Mouse (Mus musculus) forebrain, embryonic 13.5 days (tissue): ENCODE results near the gene Krtap14. TPM values are rescaled to one million over a fixed set of nuclear protein-coding genes. Genes with fewer than 3 reads are reported as not detected.

ENCODE experiments used
- ATAC-seq: fragments of 200-750 bp; cut with Nextera tagmentation; 2 replicates; pipeline ENCODE4 v1.8.0; 2017
- H3K27ac ChIP-seq: fragments of 300-500 bp; sonication (generic); 2 replicates; pipeline ENCODE4 v1.5.1; 2015; ENCODE audit warnings: inconsistent platforms, mild to moderate bottlenecking, moderate library complexity
- H3K27me3 ChIP-seq: fragments of 300-500 bp; sonication (generic); 2 replicates; pipeline ENCODE4 v1.6.1; 2015; ENCODE audit warnings: mild to moderate bottlenecking, inconsistent platforms
- H3K36me3 ChIP-seq: fragments of 300-500 bp; sonication (generic); 2 replicates; pipeline ENCODE4 v1.6.1; 2015; ENCODE audit warnings: mild to moderate bottlenecking, inconsistent platforms; ENCODE audit not compliant: poor library complexity, severe bottlenecking
- H3K4me1 ChIP-seq: fragments of 300-500 bp; sonication (generic); 2 replicates; pipeline ENCODE4 v1.6.1; 2015; ENCODE audit warnings: inconsistent platforms
- H3K4me2 ChIP-seq: fragments of 300-500 bp; sonication (generic); 2 replicates; pipeline ENCODE4 v1.6.1; 2015; ENCODE audit warnings: inconsistent platforms, mild to moderate bottlenecking, moderate library complexity
- H3K4me3 ChIP-seq: fragments of 300-500 bp; sonication (generic); 2 replicates; pipeline ENCODE4 v1.5.1; 2015; ENCODE audit warnings: mild to moderate bottlenecking, inconsistent platforms
- H3K9ac ChIP-seq: fragments of 300-500 bp; sonication (generic); 2 replicates; pipeline ENCODE4 v1.6.1; 2015; ENCODE audit warnings: mild to moderate bottlenecking, inconsistent platforms
- H3K9me3 ChIP-seq: fragments of 300-500 bp; sonication (generic); replicated peaks from 2 replicates; pipeline ENCODE4 v1.6.1; 2016; ENCODE audit warnings: inconsistent platforms
- WGBS: fragments of 180-500 bp; shearing (Covaris S2); methylation state at CpG from one replicate; pipeline ENCODE4 v1.1.7; 2015; 5-methylcytosine and 5-hydroxymethylcytosine counted together
- polyA plus RNA-seq: library from polyadenylated mRNA; unstranded; fragments of >200 nt; fragmentation: Nextera tagmentation; extraction: Ambion mirVana; gene quantifications from 2 replicates; pipeline ENCODE4 v1.2.1, GENCODE M21; 2015

Krtap14 gene
- polyA plus RNA-seq, 1 experiment from 2014 or later = not detected

DNA sequence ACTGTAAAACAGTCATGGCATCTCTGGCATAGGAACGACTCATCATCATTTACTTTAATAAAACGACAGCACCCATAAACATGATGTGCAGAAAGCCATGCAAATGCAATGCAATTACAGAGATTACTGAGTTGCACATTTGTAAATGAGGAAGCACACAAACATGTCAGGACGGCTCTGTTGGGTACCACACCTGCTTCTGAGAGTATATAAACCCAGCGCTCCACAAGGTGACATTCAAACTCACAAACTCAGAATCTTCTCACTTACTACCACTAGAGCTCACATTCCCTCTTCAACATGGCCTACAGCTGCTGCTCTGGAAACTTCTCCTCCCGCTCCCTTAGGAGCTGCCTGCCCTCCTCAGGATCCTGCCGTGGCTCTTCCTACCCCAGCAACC, 48.3 kb downstream of the Krtap14 start, which contains the start of gene Gm5965:
Gene Gm5965, plus strand, starts transcription at position 301 of the 400 bp plus-strand sequence.
- no peaks in the 10 kb centered on the region for H3K36me3 ChIP-seq
- no peak within 1 kb of the TSS for H3K4me3 ChIP-seq
- no peak within 1 kb of the TSS for H3K9ac ChIP-seq
- no peaks in the 10 kb centered on the region for H3K9me3 ChIP-seq
- no peak within 1 kb of the TSS for H3K4me2 ChIP-seq
- H3K4me1 ChIP-seq = no peaks in the 10 kb centered on the region
- ATAC-seq = no peak
- 93% methylated on average over 6 of the region's 6 CpGs for WGBS
- no peaks in the 10 kb centered on the region for H3K27me3 ChIP-seq
- H3K27ac ChIP-seq = no peak within 1 kb of the TSS

DNA sequence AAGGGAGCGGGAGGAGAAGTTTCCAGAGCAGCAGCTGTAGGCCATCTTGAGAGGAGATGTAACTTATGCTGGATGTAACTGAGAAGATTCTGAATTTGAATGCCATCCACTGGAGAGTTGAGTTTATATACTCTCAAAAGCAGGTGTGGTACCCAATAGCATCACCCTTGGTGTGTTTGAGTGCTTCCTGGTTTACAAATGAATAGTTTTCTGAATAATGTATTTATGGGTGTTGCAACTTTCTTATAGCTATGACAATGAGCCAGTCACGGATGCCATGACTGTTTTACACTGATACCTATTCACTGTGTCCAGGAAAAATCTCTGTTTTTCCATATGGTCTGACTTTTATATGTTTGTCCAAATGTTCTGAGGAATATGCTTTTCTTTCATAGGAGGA, 51.8 kb downstream of the Krtap14 start, which contains the start of gene 2310057N15Rik:
Gene 2310057N15Rik, minus strand, starts transcription at position 101 of the 400 bp plus-strand sequence.
- no peaks in the 10 kb centered on the region for H3K9me3 ChIP-seq
- H3K36me3 ChIP-seq = no peaks in the 10 kb centered on the region
- WGBS = 85% methylated on average over 2 of the region's 2 CpGs
- H3K4me1 ChIP-seq = no peaks in the 10 kb centered on the region
- ATAC-seq = no peak
- H3K27ac ChIP-seq = no peak within 1 kb of the TSS
- H3K4me3 ChIP-seq = no peak within 1 kb of the TSS
- no peaks in the 10 kb centered on the region for H3K27me3 ChIP-seq
- H3K9ac ChIP-seq = no peak within 1 kb of the TSS
- H3K4me2 ChIP-seq = no peak within 1 kb of the TSS

Other genes with a start within 250 kb of the Krtap14 start
- gene Krtap24-1, start 213.9 kb downstream of the Krtap14 start, polyA plus RNA-seq = not detected in 2 replicates
- not detected in 2 replicates for gene 2310079G19Rik, start 198.5 kb downstream of the Krtap14 start, polyA plus RNA-seq
- not detected in 2 replicates for gene Krtap26-1, start 178.3 kb downstream of the Krtap14 start, polyA plus RNA-seq
- not detected in 2 replicates for gene Krtap27-1, start 154.5 kb downstream of the Krtap14 start, polyA plus RNA-seq
- not detected in 2 replicates for gene 2310061N02Rik, start 118.2 kb downstream of the Krtap14 start, polyA plus RNA-seq
- gene Krtap13-1, start 97.3 kb downstream of the Krtap14 start, polyA plus RNA-seq = not detected in 2 replicates
- not detected in 2 replicates for gene Krtap13, start 74.5 kb downstream of the Krtap14 start, polyA plus RNA-seq
- not detected in 2 replicates for gene 2310034C09Rik, start 67.3 kb downstream of the Krtap14 start, polyA plus RNA-seq
- not detected in 2 replicates for gene 2310057N15Rik, start 51.9 kb downstream of the Krtap14 start, polyA plus RNA-seq
- not detected in 2 replicates for gene Gm5965, start 48.2 kb downstream of the Krtap14 start, polyA plus RNA-seq
- gene Gm20741, start 13.9 kb downstream of the Krtap14 start, polyA plus RNA-seq = not detected in 2 replicates
- gene Krtap15, start 5.9 kb downstream of the Krtap14 start, polyA plus RNA-seq = not detected in 2 replicates
- gene Krtap19-1, start 43.3 kb upstream of the Krtap14 start, polyA plus RNA-seq = not detected in 2 replicates
- gene Krtap19-2, start 48.1 kb upstream of the Krtap14 start, polyA plus RNA-seq = not detected in 2 replicates
- not detected in 2 replicates for gene Krtap19-3, start 51.9 kb upstream of the Krtap14 start, polyA plus RNA-seq
- gene Krtap19-4, start 58.9 kb upstream of the Krtap14 start, polyA plus RNA-seq = not detected in 2 replicates
- not detected in 2 replicates for gene Krtap19-5, start 70.3 kb upstream of the Krtap14 start, polyA plus RNA-seq
- gene Krtap19-9b, start 106.1 kb upstream of the Krtap14 start, polyA plus RNA-seq = not detected in 2 replicates
- gene Krtap16-3, start 136.7 kb upstream of the Krtap14 start, polyA plus RNA-seq = not detected in 2 replicates
- gene Krtap22-2, start 184.6 kb upstream of the Krtap14 start, polyA plus RNA-seq = not detected in 2 replicates
- not detected in 2 replicates for gene Gm10229, start 189.1 kb upstream of the Krtap14 start, polyA plus RNA-seq
- not detected in 2 replicates for gene Krtap6-1, start 205.6 kb upstream of the Krtap14 start, polyA plus RNA-seq
- not detected in 2 replicates for gene Gm10228, start 215.3 kb upstream of the Krtap14 start, polyA plus RNA-seq
- not detected in 2 replicates for gene Krtap6-5, start 221.7 kb upstream of the Krtap14 start, polyA plus RNA-seq
- not detected in 2 replicates for gene 1110025L11Rik, start 237.9 kb upstream of the Krtap14 start, polyA plus RNA-seq